Mouse (Mus musculus): Measurements from ENCODE around the gene Fbxo7. TPM values are rescaled to one million over a fixed set of nuclear protein-coding genes. Genes with fewer than 3 reads are reported as not detected.

The Fbxo7 gene
- polyA plus RNA-seq, 1 experiment from 2014 or later, result 25.5 TPM

Other genes with a start within 250 kb of the Fbxo7 start
- 55.1 and 57.7 TPM in 2 replicates for gene Pwp1, start 192.5 kb upstream of the Fbxo7 start, polyA plus RNA-seq (2014; fragmentation: Nextera tagmentation; extraction: Ambion mirVana)
- 17.1 and 17.2 TPM in 2 replicates for gene Prdm4, start 104.8 kb upstream of the Fbxo7 start, polyA plus RNA-seq (2014; fragmentation: Nextera tagmentation; extraction: Ambion mirVana)
- not detected in 2 replicates for gene Ascl4, start 94.3 kb upstream of the Fbxo7 start, polyA plus RNA-seq (2014; fragmentation: Nextera tagmentation; extraction: Ambion mirVana)
- gene Rtcb, start 64.1 kb upstream of the Fbxo7 start, polyA plus RNA-seq (2014; fragmentation: Nextera tagmentation; extraction: Ambion mirVana), result 113 and 127 TPM in 2 replicates
- gene Bpifc, start 10.1 kb upstream of the Fbxo7 start, polyA plus RNA-seq (2014; fragmentation: Nextera tagmentation; extraction: Ambion mirVana), result not detected in 2 replicates

Data from heart, embryonic 11.5 days (tissue).